Mouse (Mus musculus) T-cell, adult 2 months (primary cell): ENCODE data around the gene Dera.

ENCODE experiments used
- DNase-seq: peaks from one replicate; pipeline ENCODE4 v3.0.0; 2022; ENCODE audit warnings: low spot score

Dera gene

DNA sequence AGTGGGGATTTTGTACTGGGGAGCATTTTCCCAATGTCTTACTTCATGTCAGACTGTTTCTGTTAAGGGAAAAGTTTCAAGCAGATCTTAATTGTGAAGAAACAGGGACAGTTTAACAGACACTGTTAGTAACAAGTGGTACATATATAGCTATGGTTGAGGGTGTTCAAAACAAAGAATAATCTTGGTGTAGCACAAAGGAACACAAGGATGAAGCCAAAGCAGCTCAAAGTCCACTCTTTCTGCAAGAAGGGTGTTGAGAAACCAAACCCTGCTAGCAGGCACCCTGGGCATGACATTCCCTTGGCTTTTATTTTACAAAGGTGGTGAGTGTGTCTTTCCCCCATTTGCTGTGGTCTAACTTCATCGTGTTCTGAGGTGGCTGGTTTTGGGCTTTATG is 3.5 kb downstream of the Dera start:
- no peak for DNase-seq

DNA sequence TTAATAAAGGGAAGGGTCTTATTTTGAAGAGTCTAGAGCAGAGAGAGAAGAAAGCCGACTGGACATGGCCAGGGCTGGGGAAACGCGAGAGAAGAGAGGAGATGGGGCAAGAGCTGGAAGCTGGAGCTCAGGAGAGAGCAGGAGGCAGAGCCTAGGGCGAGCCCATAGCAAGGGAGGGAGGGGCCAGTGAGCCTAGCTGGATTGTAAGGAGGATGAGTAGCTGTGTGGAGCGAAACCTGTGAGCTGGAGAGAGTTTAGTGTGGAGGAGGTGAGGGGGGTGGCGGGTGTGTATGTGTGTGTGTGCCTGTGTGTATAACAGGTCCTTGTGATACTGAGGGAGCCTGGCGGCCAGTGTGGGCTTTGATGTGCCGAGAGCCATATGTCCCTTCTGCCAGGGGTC is 5.3 kb downstream of the Dera start:
- DNase-seq, result no peak

DNA sequence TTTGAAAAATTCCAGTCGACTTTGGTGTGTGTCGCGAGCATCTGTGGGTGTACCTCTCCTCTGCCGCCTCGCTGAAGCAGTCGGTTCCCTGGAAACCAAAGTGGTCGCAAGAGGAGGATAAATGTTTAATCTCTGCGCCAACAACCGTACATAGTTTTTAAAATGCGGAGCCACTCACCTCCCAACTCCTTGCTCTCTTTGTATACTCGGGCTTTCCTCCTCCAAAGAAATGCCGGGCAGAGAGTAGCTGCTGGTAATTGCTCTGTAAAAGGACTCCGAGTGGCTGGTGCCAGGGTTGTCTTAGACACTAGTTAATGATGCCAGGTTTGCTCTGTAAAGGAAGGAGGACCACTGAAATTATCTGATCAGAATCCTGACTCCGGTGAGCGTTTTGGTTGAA is 6.6 kb downstream of the Dera start:
- no peak for DNase-seq

DNA sequence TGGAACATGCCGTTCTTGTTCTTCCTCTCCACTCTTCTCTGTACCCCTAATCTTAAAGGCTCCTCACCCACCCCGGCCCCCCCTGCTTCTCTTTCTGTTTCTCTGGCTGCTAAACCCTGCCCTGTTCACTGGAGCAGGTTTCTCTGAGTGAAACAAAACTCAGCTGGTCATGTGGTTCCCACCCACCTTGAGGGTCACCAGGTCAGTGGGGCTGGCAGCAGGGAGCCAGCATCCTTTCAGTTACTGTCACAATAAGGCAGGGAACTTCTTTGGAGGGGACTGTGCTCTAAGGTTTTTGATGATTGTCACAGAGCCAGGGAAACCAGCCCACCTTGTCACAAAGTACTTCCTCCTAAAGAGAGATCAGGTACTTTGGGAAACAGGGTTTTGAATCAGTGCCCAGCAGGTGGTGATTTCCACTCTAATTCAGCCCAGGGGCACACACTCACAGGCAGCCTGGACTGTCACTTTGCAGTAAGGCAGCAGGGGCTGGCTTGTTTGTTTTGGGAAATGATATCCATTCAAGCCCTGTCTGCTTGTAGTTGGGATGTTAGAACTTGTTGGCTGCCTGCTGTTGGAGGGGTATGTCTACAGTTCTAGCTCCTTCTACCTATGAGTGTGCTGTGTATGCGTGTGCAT is 10.3 kb downstream of the Dera start:
- no peak for DNase-seq

DNA sequence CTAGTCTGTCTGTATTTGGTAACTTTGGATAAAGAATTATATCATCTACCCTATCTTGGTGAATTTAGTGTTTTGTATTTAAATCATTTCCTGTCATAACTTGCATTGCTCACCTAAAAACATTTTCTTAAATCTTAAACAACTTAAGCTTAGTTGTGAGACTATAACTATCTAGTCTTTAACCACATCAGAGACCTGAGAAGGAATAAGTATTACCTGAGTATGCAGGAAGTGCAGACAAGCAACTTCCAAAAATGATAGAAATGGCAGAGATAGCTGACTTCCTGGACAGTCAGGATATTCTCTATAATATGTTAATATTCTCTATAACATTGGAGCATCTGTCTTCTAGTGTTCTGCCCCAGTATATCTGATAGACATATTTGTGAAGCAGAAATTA is 11.8 kb downstream of the Dera start:
- DNase-seq, result no peak

DNA sequence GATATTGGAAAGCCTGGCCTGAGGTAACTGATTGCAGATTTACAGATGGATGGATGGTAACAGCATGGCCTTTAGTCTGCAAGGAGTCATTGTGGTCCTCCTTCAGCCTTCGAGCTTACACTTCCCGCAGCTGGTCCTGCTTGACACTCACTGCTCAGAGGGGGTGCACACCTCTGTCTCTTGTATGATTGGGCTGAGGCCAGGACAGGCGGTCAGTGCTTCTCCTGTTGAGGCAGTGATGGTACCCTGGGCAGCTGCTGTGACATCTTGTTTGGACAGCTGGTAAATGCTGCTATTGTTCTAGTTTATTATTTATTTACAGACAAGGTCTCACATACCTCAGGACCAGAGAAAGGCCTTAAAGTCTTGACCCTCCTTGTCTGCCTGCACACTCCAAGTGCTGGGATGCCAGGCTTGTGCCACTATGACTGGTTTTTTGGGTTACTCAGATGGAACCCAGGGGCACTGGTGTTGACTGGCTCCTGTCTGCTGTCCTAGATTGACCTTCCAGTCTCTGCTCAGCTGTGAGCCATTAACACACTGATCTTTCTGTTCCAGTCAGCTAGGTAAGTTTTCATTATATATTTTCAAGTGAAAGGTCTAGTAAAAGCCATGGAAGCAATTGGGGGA is 17.4 kb downstream of the Dera start:
- DNase-seq, result no peak

DNA sequence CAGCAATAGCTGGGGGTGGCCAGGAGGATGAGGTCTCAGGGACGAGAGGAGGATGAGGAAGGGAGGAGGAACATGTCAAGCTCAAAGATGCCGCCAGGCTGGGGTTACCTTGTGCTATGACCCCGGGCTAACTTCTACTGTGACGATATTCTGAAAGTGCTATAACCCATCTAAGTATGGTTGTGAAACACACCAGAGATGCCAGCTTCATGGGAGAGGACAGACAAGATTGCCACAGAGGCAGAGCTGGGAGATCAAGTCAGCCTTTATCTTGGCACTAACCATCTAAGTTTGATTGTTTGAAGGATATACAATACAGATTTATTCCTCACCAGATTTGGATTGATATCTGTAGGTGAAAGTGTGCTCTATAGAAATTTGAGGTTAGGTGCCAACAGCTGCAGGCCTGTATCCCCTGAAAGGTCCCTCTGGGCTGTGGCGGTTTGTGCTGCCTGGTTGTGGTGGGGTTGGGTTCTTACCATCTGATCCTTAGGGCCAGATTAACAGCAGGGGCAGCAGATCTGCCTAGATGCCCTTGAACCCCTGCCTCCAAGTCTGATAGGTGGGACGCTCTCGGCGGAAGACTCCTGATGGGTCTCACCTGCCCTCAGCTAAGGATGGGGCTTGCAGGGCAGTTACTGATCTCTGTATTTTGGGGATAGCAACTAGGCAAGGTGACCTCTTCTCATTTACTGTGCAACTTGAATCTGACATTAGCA is 18.7 kb downstream of the Dera start:
- no peak for DNase-seq

DNA sequence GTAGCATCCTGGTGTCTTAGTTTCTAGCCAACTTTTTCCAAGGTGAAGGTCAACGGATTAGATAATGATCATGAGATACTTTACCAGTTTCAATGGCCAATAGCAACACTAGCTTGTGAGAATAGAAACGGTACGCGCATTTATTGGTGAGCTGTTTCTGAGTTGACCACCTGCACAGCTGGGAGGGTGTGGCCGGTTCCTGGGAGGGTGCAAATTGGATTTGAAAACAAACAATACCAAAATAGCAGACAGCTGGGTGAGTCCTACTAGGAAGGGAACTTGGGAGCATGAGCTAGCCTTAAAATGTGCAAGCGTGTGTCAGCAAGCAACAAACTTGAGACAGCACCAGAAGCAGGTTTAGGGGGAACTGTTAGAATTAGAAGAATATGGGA is 19.3 kb downstream of the Dera start:
- no peak for DNase-seq

DNA sequence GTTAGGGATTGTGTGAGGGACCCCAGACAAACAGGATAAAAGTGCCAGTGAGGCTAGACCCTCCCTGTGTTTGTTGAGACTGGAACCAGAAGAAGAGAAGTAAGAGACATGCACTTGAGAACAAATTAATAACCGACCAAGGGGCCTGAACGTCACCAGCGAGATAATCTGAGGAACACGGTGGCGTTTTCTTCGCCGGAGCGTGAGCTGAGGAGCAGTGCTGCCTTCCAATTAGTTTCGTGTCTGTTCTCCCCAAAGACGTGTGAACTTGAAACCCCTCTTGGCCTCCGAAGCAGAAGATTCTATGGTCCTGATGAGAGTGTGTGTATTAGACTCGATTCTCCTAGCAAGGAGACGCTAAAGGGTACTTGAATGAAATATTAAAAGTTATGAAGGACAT is 19.8 kb downstream of the Dera start:
- no peak for DNase-seq

DNA sequence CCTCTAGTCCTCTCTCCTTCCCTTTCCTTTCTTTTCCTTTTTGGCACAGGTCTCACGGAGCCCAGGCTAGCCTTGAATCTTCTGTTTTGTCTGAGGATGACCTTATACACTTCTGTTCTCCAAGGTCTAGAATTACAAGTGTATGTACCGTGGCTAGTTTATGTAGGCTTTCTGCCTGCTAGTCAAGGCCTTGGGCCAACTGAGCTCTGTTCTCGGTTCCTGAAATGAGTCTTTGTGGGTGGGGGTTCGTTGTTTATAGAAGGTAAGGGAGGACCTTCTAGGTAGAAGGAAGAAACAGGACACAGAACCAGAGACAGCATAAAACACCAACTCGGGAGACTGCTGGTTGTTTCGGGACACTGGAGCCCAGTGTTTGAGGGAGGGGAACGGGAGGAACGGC is 20.8 kb downstream of the Dera start:
- DNase-seq, result no peak

DNA sequence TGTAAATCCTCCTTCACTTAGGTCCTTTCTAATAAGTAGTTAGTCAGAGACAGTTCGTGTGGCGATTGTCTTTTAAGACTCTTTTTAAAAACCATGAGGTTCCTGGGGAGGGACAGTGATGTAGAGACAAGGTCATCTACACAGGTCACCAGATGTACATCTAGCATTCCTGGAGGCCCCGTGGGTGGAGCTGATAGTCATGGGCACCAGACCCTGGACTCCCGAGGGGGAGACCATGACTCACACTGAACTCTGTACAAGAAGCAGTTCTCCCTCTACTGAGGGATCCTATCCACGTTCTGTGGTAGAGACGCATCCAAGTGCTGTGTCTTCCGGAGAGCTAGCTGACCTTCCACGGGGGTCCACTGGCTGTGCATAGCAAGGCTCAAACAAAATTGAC is 22.6 kb downstream of the Dera start:
- DNase-seq, result no peak

DNA sequence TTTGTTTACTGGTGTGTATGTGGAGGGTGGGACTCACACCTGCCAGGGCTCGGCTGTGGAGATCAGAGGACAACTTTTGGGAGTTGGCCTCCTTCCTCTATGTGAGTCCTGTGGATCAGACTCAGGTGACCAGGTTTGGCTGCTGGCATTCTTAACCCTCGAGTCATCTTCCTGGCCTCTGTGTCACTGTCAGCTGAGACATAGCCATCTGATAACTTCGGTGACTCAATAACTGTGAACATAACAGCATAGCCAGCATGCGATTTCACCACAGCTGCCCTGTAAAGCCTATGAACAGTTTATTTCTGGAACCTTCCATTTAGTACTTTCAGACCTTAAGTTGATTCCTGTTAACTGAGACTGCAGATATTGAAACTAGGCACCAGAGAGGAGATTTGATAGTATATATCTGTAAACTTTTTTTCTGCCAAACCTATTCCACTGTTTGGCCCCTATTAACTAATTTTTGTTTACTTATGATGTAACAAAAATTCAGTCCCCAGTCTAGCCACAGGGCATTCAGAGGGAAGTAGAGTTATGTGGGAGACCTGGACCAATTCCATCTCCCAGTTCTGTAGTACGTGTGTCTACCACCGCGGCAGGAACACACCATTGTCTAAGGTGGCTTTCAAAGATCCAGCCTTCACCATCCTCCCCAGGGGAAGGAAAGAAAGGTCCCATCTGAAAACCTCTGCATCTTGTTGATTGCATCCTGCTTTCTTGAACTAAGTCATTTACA is 29.7 kb downstream of the Dera start:
- no peak for DNase-seq

DNA sequence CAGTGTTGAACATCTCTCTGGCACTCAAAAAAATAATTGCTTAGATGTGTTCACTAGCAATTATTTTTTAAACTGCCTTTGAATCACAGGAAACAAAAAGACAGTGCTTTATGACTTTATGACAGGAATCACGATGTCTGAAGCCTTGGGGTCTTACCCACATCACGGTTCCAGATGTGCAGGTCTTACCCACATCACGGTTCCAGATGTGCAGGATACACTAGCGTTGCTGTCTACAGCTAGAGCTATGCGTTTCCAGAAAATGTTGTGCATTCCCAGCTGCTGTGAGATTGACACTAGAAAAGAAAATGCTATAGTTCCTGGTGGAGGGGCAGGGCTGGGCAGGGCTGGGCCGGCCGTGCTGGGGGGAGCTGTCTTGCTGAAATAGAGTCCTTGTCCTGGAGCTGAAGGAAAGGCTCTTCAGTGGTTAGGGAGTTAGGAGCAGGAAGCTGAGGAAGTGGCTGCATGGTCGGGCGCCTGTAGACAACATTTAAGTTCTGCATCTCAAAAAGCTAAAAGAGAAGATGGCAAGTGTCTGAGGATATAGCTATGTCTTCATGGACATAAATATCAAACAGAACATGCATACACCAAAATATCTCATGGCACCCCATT is 34.7 kb downstream of the Dera start:
- no peak for DNase-seq

DNA sequence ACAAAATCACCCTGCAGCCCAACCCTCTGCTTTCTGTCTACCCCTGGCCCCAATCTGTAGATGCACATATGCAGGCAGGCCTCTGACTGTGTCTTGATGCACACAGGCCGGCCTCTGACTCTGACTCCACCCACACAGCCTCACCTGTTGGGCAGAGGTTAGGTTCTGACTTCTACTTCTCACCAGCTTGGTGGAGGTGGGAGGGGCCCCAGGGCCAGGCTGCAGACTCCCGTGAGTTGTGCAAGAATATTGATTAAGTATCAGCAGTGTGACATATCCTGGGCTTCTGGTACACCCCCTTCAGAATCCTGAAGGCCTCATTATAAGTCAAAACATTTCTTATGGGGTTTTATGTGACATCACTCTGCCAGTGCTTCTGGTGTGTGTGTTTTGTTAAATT is 35.3 kb downstream of the Dera start:
- DNase-seq, result no peak

DNA sequence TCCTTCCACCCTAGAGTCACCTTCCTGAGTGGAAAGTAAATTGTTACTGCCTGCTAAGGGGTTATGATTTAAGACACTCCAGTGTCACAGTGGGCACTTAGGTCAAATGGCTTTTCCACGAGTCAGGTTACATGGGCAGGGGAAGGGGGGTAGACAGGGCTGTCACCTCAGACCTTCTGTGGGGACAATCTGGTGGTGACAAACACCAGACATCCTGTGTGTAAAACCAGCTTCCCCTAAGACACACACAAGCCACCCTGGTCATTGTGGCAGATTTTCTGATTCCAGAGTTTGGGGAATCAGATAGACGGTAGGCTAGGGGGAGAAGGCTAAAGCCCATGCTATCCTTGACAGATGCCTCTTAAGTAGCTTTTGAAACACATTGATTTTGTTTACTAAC is 41.1 kb downstream of the Dera start:
- no peak for DNase-seq

DNA sequence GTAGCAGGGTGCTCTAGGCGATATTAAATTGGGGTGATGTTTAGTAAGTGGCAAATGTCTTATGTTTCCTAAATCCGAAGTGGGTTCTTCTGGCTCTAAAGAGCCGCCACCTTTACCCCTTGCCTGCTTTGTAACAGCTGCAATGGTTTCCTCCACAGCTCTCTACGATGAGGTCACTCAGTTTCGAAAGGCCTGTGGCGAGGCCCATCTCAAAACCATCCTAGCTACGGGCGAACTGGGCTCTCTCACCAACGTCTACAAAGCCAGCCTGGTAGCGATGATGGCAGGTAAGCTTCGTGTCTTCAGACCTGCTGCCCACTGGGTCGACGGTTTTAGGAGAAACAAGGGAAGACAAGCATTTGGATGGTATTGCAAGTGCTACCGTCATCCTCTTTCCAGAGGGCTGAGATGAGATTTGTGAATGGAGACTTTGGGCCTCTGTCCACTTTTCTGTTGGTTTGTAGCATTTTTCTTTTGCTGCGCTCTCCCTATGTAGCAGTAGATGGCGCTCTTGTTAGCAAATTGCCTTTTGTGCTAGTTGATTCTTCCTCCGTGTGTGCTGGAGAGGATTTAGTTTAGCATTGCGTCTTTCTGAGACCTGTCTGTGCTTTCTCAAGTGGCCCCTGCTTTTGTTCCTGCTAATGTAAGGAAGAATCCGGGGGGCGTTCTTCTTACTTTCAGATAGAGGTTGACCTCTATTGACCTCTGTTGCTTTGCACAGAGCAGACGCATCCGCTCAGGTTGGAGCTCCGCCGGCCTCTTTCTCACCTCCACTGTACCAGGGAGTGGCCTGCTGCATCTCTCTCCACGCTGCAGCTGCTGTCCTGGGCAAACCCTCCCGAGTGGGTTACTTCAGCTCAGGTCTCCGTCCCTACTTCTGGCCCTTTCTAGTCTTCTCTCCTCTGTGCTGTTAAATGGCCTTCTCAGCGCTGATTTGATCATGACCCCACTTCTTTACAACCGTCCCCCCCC is 42.5 kb downstream of the Dera start:
- DNase-seq, result no peak

DNA sequence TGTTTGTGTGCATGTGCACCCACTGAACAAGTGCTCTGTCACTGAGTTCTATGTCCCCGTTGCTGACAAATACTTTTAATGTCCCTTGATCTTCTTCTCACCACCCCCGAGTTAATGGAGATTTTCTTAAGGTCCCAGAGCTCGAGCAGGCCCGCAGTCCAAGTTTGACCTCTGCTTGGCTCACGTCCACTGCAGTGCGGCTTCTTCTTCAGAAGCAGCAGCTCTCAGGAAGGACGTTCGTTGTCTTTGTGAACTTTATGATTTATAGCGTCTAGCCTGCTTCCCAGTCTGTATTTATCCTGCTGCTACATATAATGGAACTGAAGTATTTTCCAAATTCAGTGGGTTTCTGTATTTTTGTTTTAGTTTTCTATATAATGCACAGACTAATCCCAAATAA is 44.9 kb downstream of the Dera start:
- no peak for DNase-seq

DNA sequence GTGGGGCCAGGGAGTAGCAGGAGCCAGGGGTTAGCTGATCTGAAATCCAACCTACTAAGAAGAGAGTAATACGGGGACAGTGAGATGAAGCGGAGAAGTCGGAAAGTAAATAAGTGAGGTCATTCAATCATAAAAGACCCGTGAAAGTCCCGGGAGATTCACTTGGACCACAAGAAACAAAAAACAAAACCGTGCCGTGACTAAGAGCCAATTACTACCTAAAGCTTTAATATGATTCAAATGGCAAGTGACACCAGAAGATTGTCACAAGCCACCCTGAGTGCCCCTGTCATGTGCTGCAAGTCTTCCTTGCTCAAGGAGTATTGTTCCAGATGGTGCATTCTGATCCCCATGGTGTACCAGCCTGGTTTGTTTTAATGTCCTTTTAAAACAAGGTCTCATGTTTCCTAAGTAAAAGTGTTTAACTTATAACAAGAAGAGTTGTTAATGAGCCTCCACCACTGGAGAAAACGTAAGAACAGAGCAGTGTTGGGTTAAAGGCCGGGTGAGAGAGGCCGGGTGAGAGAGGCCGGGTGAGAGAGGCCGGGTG is 49.2 kb downstream of the Dera start:
- no peak for DNase-seq

DNA sequence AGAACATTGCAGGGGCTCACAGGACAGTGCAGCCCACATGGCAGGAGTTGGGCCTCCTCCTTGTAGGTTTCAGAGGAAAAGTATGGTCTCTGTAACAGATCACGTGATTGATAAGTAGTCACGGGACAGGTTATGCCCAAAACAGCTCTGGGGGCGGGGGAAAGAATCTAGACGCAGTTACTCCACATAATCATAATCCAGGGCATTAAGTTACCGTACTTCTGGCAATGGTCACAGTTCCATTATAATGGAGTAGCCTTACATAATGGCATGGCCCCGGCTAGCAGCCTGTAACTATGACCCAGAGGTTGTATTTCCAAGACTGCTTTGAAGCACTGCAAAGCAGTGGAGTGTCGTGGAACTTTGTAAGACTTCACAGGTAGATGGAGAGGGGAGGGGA is 49.8 kb downstream of the Dera start:
- no peak for DNase-seq

DNA sequence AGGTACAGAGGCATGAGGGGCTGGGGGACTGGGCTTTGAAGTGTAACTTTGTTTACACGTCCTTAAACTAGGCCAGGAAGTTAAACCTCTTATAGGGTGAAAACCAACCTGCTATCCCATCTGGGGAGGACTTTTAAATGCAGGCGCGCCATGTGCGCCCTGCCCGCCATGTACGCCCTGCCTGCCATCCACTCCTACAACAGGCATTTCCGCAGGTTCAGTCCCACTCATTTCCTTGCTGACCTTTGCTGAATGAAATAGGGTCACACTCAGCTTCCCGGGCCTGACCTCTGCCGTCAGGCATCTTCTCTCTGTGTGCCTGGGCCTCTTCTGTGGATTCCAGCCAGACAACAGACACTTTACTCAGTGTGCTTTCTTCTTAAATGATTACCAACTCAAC is 50.3 kb downstream of the Dera start:
- no peak for DNase-seq

DNA sequence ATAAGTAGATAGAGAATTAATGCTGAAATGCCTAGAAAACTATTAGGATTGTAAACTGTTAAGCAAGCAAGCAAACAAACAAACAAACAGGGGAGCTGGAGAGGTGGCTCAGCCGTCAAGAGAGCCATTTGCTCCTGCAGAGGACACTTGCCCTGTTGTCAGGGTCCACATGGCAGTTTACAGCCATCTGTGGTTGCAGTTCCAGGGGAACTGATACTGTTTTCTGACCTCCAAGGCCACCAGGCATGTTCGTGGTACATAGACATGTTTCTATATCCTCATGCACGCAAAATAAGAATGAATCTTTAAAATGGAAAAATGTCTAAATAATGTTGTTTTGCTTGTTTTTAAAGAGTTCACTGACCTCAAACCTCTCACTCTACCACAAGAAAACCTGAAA is 52.0 kb downstream of the Dera start:
- DNase-seq, result no peak
